Mouse (Mus musculus) megakaryocyte, adult 5-6 weeks (primary cell): ENCODE results near the gene Qdpr. TPM values are rescaled to one million over a fixed set of nuclear protein-coding genes. Genes with fewer than 3 reads are reported as not detected.

Experiments
- ATAC-seq: 2 replicates; pipeline ENCODE4 v1.8.0; 2016; ENCODE audit warnings: mild to moderate bottlenecking, inconsistent platforms; ENCODE audit not compliant: poor library complexity, severe bottlenecking
- total RNA-seq, 2 experiments: library from RNA; stranded (forward) in 1 of 2; stranded (reverse) in 1 of 2; fragments of 153-499, 151-499 nt in 1 of 2; fragments of 221-1000, 200-1000 nt in 1 of 2; gene quantifications; 2 replicates each; pipeline versions ENCODE4 v1.2.3 to v1.2.4; 2015 to 2017

The Qdpr gene
- total RNA-seq, 2 experiments from 2014 or later = 20.5 to 36.6 TPM

- no peak for ATAC-seq
These were observed 43.9 kb downstream of the Qdpr start for GRCm38 (mm10) chr5:45406129-45406528.

- peak; percentile 92 for ATAC-seq
These were observed 47.4 kb downstream of the Qdpr start for GRCm38 (mm10) chr5:45402632-45403031.

GRCm38 (mm10) chr5:45384034-45384812 is 65.8 kb downstream of the Qdpr start:
- ATAC-seq = peak; percentile 58

Other genes with a start within 250 kb of the Qdpr start
- gene Clrn2, start 3.5 kb upstream of the Qdpr start, total RNA-seq (2015) = not detected in 2 replicates
- gene Clrn2, start 3.5 kb upstream of the Qdpr start, total RNA-seq (2017) = not detected in 2 replicates
- gene Lap3, start 43.1 kb upstream of the Qdpr start, total RNA-seq (2015) = 16.8 and 20.0 TPM in 2 replicates
- 19.5 and 22.7 TPM in 2 replicates for gene Lap3, start 43.1 kb upstream of the Qdpr start, total RNA-seq (2017)
- gene Med28, start 70.0 kb upstream of the Qdpr start, total RNA-seq (2015) = 104 and 115 TPM in 2 replicates
- 35.2 and 43.5 TPM in 2 replicates for gene Med28, start 70.0 kb upstream of the Qdpr start, total RNA-seq (2017)
- gene Fam184b, start 189.4 kb upstream of the Qdpr start, total RNA-seq (2015) = 0.36 TPM in 1 of 2 replicates, not detected in the other
- gene Fam184b, start 189.4 kb upstream of the Qdpr start, total RNA-seq (2017) = not detected in 2 replicates
- gene Ncapg, start 219.7 kb upstream of the Qdpr start, total RNA-seq (2015) = 93.3 and 99.1 TPM in 2 replicates
- gene Ncapg, start 219.7 kb upstream of the Qdpr start, total RNA-seq (2017) = 82.2 and 82.5 TPM in 2 replicates